Mouse (Mus musculus) ovary, adult 18-20 months (tissue): ENCODE data around the gene Phc3.

ENCODE experiments used
- DNase-seq: peaks from one replicate; pipeline ENCODE4 v3.0.0; 2022; ENCODE audit warnings: low spot score, mixed read lengths

Phc3 gene

GRCm38 (mm10) chr3:30969104-30969581 is at the start of gene Phc3:
Gene Phc3 (minus strand): TSS chr3:30969415.
- DNase-seq, result peak; percentile 87

DNA sequence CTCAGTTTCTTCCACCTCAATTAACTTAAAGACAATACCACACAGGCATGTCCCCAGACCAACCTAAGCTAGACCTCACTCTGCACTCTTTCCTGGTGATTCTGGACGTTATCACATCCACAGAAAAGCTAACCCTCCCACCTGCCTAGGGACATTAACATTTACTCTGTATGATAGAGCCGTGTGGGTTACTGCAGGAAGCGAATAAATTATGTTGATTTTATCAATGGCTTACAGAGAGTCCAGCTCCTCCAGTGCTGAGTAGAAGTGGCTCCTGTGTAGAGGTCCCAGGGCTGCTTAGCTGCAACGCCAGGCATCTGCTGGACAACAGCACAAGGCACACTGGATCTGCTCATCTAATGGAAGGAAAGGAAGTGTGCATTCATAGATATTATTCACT is 48.4 kb upstream of the Phc3 start:
- DNase-seq, result no peak

GRCm38 (mm10) chr3:31016594-31017196 is 47.5 kb upstream of the Phc3 start:
- DNase-seq, result no peak

DNA sequence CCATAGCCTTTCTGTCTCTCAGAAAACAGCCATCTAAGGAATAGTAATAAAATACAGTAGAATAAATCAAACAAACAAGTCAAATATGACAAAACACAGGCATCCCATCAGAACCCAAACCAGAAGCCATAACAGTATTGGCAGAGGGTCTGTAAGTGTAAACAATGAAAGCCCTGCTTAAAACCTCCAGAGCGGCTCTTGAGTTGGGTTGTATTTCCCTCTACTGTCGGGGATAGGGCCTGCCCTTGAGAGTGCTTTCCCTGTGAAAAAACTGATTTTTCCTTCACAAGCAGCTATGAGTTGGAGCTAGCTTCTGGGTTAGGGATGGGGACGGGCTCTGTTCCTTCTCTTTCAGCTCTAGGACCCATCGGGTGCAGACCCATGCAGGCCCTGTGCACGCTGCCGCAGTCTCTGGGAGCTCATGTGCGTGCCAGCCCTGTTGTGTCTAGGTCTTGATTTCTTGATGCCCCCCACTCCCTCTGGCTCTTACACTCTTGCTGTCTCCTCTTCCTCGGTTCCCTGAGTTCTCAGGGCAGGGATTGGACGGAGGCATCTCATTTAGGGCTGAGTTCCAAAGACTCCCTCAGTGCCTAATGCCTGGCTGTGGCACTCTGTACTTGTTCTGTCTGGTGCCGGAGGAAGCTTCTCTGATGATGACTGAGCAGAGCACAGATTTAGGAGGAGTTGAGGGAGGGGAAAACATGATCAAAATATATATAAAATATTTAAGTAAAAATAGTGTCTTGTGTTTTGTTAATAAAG is 46.6 kb upstream of the Phc3 start:
- no peak for DNase-seq

DNA sequence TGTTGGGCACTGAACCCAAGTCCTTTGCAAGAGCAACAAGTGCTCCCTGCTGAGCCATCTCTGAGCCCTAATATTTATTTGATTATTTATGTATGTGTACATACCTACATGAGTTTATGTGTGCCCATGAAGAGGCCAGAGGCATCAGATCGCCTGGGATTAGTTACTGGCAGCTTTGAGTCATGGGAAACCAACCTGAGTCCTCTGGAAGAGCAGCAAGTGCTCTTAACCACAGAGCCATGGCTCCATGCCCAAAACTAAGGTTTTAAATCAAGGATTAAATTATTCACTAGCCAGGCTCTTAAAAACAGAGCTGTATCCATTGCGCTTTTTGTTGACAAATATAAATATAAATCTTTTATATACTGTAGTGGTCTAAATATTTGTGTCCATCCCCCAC is 45.2 kb upstream of the Phc3 start:
- DNase-seq, result no peak

- DNase-seq, result no peak
These were observed 35.4 kb upstream of the Phc3 start for GRCm38 (mm10) chr3:31004320-31005209.

GRCm38 (mm10) chr3:31001048-31001676 is 31.9 kb upstream of the Phc3 start:
- DNase-seq, result no peak

DNA sequence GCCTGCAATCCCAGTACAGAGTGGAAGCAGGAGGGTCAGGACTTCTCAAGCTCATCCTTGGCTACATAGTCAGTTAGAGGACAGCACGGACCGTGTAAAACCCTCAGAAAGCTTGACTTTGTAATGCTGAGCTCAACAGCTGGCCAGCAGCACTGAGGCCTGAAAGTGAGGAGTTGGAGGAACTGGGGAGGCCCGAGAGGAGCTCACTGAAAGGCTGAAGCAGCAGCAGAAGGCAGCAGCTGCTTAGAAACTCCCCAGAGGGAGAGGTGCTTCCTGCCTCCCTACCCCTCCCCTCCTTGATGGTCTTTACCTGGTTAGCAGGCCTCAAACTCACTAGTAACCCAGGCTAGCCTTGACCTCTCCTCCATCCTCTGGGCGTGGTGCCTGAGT is 30.8 kb upstream of the Phc3 start:
- DNase-seq, result peak; percentile 5

DNA sequence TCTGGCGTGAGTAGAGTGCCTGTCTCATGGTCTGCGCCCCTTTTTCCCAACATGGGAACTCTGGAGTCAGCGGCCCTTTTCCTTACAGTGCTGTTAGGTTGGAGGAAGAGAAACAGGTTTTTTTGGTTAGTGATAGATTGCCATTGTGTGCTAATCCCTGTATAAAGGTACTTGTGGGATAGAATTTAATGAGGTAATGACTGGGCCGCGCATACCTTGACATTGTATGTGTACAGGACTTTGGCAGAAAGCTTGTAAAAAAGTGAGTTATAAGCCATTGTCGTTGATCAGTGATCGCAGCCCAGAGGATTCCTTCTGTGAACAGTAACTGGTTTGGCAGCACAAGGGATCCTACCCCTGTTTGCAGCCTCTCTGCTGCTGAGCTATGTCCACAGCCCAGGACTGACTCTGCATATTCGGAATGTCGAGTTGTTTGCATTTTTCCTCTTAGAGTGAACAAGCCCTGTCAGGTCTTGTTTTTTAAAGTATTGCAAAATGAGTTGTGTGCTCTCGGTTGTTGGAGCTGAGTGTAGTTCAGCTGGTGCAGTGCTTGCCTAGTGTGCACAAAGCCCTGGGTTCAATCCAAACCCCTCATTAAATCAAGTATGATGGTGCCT is 30.3 kb upstream of the Phc3 start:
- no peak for DNase-seq

DNA sequence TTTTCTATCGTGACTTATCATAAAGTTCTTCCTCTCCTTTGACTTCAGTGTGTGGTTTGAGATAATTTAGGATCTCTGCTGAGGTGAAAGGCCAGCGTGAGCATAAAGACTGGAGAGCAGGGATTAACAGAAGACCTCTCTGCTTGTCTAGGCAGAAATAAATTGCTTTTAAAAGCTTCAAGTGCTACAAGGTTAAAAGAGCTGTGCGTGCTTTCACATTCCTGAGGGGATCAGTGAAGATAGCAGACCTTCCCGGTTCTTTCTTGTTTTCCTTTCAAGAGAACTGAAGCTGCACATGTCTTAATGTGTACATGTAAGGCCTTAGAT is 27.4 kb upstream of the Phc3 start:
- DNase-seq, result no peak

DNA sequence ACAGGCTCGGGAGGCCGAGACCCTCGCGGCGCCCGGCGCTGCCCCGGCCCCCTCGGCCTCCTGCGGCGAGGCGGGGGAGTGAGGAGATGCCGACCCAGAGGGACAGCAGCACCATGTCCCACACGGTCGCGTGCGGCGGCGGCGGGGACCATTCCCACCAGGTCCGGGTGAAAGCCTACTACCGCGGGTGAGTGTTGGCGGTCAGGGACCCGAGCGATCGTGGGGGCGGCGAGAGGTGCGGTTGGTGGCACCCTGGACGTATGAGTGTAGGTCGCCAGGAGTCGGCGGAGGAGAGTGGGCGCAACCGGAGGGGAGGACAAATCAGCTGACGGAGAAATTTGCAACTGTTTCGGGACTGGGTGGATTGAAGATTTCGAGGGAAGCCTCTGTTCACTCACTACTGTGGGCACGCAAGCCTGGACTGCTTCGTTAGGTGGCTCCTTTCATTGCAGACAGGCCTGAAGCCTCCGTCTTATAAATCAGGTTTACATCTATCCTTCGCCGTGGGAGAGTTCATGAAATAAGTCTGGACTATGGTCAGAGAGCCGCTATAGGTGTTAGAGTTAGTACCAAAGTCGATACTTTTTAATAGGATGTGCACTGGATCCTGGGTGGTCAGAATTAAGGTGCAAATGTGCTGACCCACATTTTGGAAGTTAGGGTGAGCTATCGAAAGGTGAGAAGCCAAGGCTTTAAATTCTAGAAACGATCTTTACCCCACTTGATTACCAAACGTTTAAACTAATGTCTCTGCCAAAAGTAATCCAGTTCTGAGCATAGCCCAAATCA is 26.9 kb upstream of the Phc3 start:
- peak; percentile 25 for DNase-seq

- DNase-seq, result peak; percentile 87
These were observed 26.2 kb upstream of the Phc3 start, which contains the start of gene Prkci for GRCm38 (mm10) chr3:30995283-30995898. Gene Prkci (plus strand): TSS chr3:30995747.

GRCm38 (mm10) chr3:30994859-30995258 is 25.6 kb upstream of the Phc3 start:
- no peak for DNase-seq

GRCm38 (mm10) chr3:30993066-30993573 is 23.9 kb upstream of the Phc3 start:
- no peak for DNase-seq

- DNase-seq, result no peak
These were observed 22.9 kb upstream of the Phc3 start for GRCm38 (mm10) chr3:30992161-30992560.

DNA sequence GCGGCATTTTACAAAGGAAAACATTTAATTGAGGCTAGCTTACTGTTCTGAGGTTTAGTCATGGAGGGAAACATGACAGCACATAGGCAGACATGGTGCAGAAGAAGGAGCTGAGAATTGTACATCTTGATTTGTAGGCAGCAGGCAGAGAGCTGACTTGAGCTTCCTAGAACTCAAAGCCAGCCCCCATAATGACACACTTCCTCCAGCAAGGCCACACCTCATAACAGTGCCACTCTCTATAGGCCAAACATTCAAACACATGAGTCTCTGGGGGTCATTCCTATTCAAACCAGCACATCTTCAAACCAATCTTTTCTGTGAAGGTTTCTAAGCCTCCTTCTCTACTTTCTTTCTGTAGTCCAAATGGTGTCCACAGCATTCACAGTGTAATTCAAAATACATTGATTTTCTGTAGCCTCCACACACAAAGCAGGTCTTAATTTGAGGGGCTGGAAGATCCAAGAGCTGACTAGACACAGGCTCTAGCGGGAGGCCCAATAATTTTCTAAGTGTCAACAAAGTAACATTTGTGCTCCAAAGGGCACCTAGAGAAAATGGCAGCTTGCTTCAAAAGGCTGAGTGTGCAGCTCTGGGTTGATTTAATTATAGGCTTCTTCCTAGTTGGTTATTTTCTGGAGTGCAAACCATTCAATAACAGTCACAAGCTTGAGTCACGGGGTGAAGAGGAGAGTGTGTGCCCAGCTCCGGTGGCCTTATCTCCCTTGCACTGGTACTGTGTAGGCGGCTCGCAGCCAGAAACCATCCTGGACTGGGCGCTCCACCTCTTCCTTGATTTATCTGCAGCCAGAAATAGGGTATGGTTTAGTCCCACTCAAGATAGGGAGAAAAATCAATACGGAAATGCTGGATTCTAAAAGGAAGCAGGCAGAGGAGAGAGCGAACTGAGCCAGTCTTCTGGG is 18.4 kb upstream of the Phc3 start:
- no peak for DNase-seq

DNA sequence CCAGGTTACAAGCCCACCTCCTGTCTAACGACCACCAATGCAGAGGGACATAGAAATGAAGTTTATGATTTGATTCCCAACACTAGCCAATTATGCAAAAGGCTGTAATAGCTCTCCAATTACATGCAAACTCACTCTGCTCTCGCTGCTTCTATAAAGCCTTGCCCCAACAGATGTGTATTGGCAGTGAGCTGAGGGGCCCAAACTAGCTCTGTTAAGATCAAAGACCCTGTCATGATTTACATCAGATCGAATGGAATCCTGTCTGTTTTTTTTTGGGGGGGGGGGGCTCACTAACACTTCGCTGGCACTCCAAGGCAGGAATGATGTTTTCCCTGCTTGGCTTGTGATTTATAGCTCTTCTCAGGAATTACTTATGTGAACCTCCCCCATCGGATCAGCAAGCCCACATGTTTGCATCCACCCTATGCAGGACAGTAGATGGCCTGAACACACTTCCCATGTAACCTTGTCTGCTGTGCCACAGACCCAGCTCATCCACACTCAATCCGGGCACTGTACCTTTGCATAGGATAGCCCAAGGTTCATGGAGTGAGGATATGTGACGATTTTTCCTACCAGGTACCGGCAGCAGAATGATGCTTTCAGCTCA is 13.8 kb upstream of the Phc3 start:
- DNase-seq, result no peak

DNA sequence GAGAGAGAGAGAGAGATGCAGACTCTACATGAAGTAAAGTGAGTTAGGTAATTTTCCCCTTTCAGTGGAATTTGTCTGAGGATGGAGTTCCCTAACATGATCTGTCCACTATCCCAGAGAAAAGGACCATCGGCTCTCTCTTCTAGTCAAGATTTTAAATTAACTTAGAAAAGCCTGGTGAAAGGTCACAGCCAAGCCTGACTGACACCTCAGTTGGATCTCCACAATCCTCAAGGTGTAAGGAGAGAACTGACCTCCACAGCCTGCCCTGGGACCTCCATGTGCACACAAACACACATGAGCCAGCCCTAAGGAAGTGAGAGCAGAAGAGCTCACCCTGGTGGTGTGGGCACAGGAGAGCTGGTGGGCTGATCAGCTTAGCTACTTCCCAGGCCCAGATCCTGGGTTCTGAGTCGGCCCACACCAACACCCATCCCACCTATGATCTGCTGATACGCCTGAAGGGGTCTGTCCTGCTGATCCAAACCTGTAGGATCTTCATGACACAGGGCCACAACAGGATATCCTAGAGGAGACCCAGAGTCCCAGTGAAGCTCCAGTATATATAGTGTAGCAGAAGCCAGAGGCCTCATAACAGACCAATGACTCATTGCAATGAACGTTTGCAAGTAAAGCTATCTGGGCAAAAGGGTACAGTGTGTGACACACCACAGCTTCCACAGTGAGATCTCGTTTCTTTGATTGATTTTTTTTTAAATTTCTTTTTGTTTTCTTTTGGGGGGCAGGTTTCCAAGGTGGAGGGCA is 12.6 kb upstream of the Phc3 start:
- no peak for DNase-seq
